Comparison of ENCODE assay signal across 28 mouse cellular contexts in genomic region chr2:173764629-173765028, GRCm38 (mm10). TPM values are rescaled to one million over a fixed set of nuclear protein-coding genes. Genes with fewer than 3 reads are reported as not detected.
DNase-seq lines count a peak whose midpoint lies in the region; ATAC-seq lines count a peak whose summit lies in the region.
"Had no signal": no experiment of that assay in that cellular context is flagged by ENCODE, and none has a peak within 500 bp of the region (broad histone marks: within the 10 kb centered on the region; RNA-seq: fewer than 3 reads in every experiment).

No protein-coding gene starts in this region.

- no peaks in the 10 kb centered on the region for H3K4me1 ChIP-seq in embryonic facial prominence, embryonic 11.5 days (ENCODE audit: control insufficient read depth, insufficient read depth, low read length)
- peaks cover 38% of the 10 kb centered on the region for H3K4me1 ChIP-seq in embryonic facial prominence, embryonic 10.5 days
- peaks cover 5% of the 10 kb centered on the region for H3K4me1 ChIP-seq in midbrain, embryonic 11.5 days (ENCODE audit: control insufficient read depth, insufficient read depth, low read length)
- H3K4me1 ChIP-seq in midbrain, embryonic 15.5 days, result peaks cover 52% of the 10 kb centered on the region
- peaks cover 17% of the 10 kb centered on the region for H3K4me1 ChIP-seq in hindbrain, embryonic 16.5 days (ENCODE audit: control insufficient read depth, insufficient read depth, low read depth, low read length)
- H3K4me1 ChIP-seq in neural tube, embryonic 14.5 days (ENCODE audit: control insufficient read depth, insufficient read depth, low read length), result peaks cover 45% of the 10 kb centered on the region
- H3K4me1 ChIP-seq in liver, embryonic 12.5 days, result peaks cover 32% of the 10 kb centered on the region

- 0 out of 2 replicates have a peak, but pooled peaks have one; percentile 21 for ATAC-seq in embryonic facial prominence, embryonic 11.5 days (replicated peaks; ENCODE audit: insufficient number of reproducible peaks, low FRiP score, low TSS enrichment, low read depth)
- ATAC-seq in midbrain, embryonic 11.5 days (ENCODE audit: low FRiP score), result no peak
- no peak for ATAC-seq in midbrain, embryonic 15.5 days (replicated peaks)
- ATAC-seq in hindbrain, embryonic 16.5 days, result peak; percentile 16; the same call in 1 of the 2 replicates
- peak; percentile 29; the same call in 1 of the 2 replicates for ATAC-seq in neural tube, embryonic 14.5 days (ENCODE audit: low read depth)
- no peak for ATAC-seq in liver, embryonic 12.5 days
- ATAC-seq: forebrain, embryonic 16.5 days; inflammation-experienced regulatory T-cells, adult 6 months; liver, postnatal 0 days; lung, postnatal 0 days had no signal

- WGBS in embryonic facial prominence, embryonic 11.5 days, result 63% methylated on average over 3 of the region's 3 CpGs
- 77% methylated on average over 3 of the region's 3 CpGs for WGBS in embryonic facial prominence, embryonic 10.5 days
- WGBS in midbrain, embryonic 11.5 days, result 70% methylated on average over 3 of the region's 3 CpGs
- WGBS in midbrain, embryonic 15.5 days, result 59% methylated on average over 3 of the region's 3 CpGs
- 33% methylated on average over 3 of the region's 3 CpGs for WGBS in hindbrain, embryonic 16.5 days
- WGBS in neural tube, embryonic 14.5 days, result 27% methylated on average over 3 of the region's 3 CpGs
- WGBS in liver, embryonic 12.5 days (ENCODE audit: insufficient replicate concordance), result 65% methylated on average over 3 of the region's 3 CpGs

- H3K9me3 ChIP-seq in embryonic facial prominence, embryonic 11.5 days (replicated peaks; ENCODE audit: control insufficient read depth, low read length), result no peaks in the 10 kb centered on the region
- no peaks in the 10 kb centered on the region for H3K9me3 ChIP-seq in embryonic facial prominence, embryonic 10.5 days
- no peaks in the 10 kb centered on the region for H3K9me3 ChIP-seq in midbrain, embryonic 11.5 days (ENCODE audit: control insufficient read depth, low read length)
- H3K9me3 ChIP-seq in midbrain, embryonic 15.5 days, result no peaks in the 10 kb centered on the region
- H3K9me3 ChIP-seq in hindbrain, embryonic 16.5 days (ENCODE audit: control insufficient read depth, low read length), result no peaks in the 10 kb centered on the region
- H3K9me3 ChIP-seq in neural tube, embryonic 14.5 days (ENCODE audit: control insufficient read depth, low read length), result no peaks in the 10 kb centered on the region
- no peaks in the 10 kb centered on the region for H3K9me3 ChIP-seq in liver, embryonic 12.5 days (replicated peaks)

- no peak overlapping the region for H3K4me3 ChIP-seq in embryonic facial prominence, embryonic 11.5 days (ENCODE audit: low read depth, low read length)
- no peak overlapping the region for H3K4me3 ChIP-seq in embryonic facial prominence, embryonic 10.5 days
- no peak overlapping the region for H3K4me3 ChIP-seq in midbrain, embryonic 11.5 days (ENCODE audit: low read depth, low read length)
- no peak overlapping the region for H3K4me3 ChIP-seq in midbrain, embryonic 15.5 days
- no peak overlapping the region for H3K4me3 ChIP-seq in hindbrain, embryonic 16.5 days (ENCODE audit: low read length)
- no peak overlapping the region for H3K4me3 ChIP-seq in neural tube, embryonic 14.5 days (ENCODE audit: low read depth, low read length)
- H3K4me3 ChIP-seq in liver, embryonic 12.5 days, result no peak overlapping the region

- H3K27me3 ChIP-seq in embryonic facial prominence, embryonic 11.5 days (ENCODE audit: control insufficient read depth, insufficient read depth, low read length), result no peaks in the 10 kb centered on the region
- H3K27me3 ChIP-seq in embryonic facial prominence, embryonic 10.5 days (replicated peaks; ENCODE audit: low read depth, poor library complexity, severe bottlenecking), result no peaks in the 10 kb centered on the region
- H3K27me3 ChIP-seq in midbrain, embryonic 11.5 days (ENCODE audit: control insufficient read depth, insufficient read depth, low read length), result no peaks in the 10 kb centered on the region
- no peaks in the 10 kb centered on the region for H3K27me3 ChIP-seq in midbrain, embryonic 15.5 days (replicated peaks)
- no peaks in the 10 kb centered on the region for H3K27me3 ChIP-seq in hindbrain, embryonic 16.5 days (replicated peaks; ENCODE audit: control insufficient read depth, insufficient read depth, low read length)
- H3K27me3 ChIP-seq in neural tube, embryonic 14.5 days (ENCODE audit: control insufficient read depth, insufficient read depth, low read length), result no peaks in the 10 kb centered on the region
- no peaks in the 10 kb centered on the region for H3K27me3 ChIP-seq in liver, embryonic 12.5 days (replicated peaks)

- H3K9ac ChIP-seq in embryonic facial prominence, embryonic 11.5 days (replicated peaks; ENCODE audit: low read length), result no peak overlapping the region
- no peak overlapping the region for H3K9ac ChIP-seq in midbrain, embryonic 11.5 days (ENCODE audit: low read length)
- no peak overlapping the region for H3K9ac ChIP-seq in midbrain, embryonic 15.5 days
- no peak overlapping the region for H3K9ac ChIP-seq in hindbrain, embryonic 16.5 days (ENCODE audit: low read depth, low read length)
- no peak overlapping the region for H3K9ac ChIP-seq in neural tube, embryonic 14.5 days (replicated peaks; ENCODE audit: low read depth, low read length)
- H3K9ac ChIP-seq in liver, embryonic 12.5 days, result no peak overlapping the region
- H3K9ac ChIP-seq: liver, postnatal 0 days had no signal

- H3K27ac ChIP-seq in embryonic facial prominence, embryonic 11.5 days (replicated peaks; ENCODE audit: low read depth, low read length), result no peak overlapping the region
- no peak overlapping the region for H3K27ac ChIP-seq in embryonic facial prominence, embryonic 10.5 days (replicated peaks)
- no peak overlapping the region for H3K27ac ChIP-seq in midbrain, embryonic 11.5 days (ENCODE audit: low read depth, low read length)
- H3K27ac ChIP-seq in midbrain, embryonic 15.5 days, result no peak overlapping the region; the same call in 1 of the 2 replicates
- no peak overlapping the region; the same call in 1 of the 2 replicates for H3K27ac ChIP-seq in hindbrain, embryonic 16.5 days (ENCODE audit: low read depth, low read length)
- H3K27ac ChIP-seq in neural tube, embryonic 14.5 days (ENCODE audit: low read depth, low read length), result no peak overlapping the region
- H3K27ac ChIP-seq in liver, embryonic 12.5 days, result no peak overlapping the region
- H3K27ac ChIP-seq: macrophage had no signal

- H3K4me2 ChIP-seq in embryonic facial prominence, embryonic 11.5 days (ENCODE audit: low read depth, low read length), result no peak overlapping the region
- no peak overlapping the region for H3K4me2 ChIP-seq in midbrain, embryonic 11.5 days
- no peak overlapping the region for H3K4me2 ChIP-seq in midbrain, embryonic 15.5 days
- no peak overlapping the region for H3K4me2 ChIP-seq in hindbrain, embryonic 16.5 days (ENCODE audit: low read length)
- H3K4me2 ChIP-seq in neural tube, embryonic 14.5 days (ENCODE audit: low read depth, low read length), result no peak overlapping the region
- H3K4me2 ChIP-seq in liver, embryonic 12.5 days, result no peak overlapping the region

- DNase-seq in embryonic facial prominence, embryonic 11.5 days (ENCODE audit: low spot score), result no peak
- no peak for DNase-seq in embryonic facial prominence, embryonic 10.5 days (ENCODE audit: low spot score)
- peak; percentile 62 for DNase-seq in midbrain, embryonic 11.5 days (ENCODE audit: low spot score, missing footprints)
- DNase-seq in liver, result no peak
- DNase-seq: adrenal gland, postnatal 10 days; cerebellum, adult 18-20 months; cerebellum, postnatal 25 days; gastrocnemius, postnatal 14 days; heart, adult 11 months; kidney, adult 9 months; layer of hippocampus, adult 9-11 months; liver, postnatal 0 days; midbrain, embryonic 14.5 days; retina, postnatal 1 day; thymus, postnatal 25 days had no signal

- no peaks in the 10 kb centered on the region for H3K36me3 ChIP-seq in embryonic facial prominence, embryonic 11.5 days (replicated peaks; ENCODE audit: control insufficient read depth, insufficient read depth, low read depth, low read length)
- H3K36me3 ChIP-seq in embryonic facial prominence, embryonic 10.5 days (replicated peaks), result peaks cover 41% of the 10 kb centered on the region
- H3K36me3 ChIP-seq in midbrain, embryonic 11.5 days (ENCODE audit: control insufficient read depth, insufficient read depth, low read length), result no peaks in the 10 kb centered on the region
- H3K36me3 ChIP-seq in midbrain, embryonic 15.5 days (replicated peaks), result no peaks in the 10 kb centered on the region
- H3K36me3 ChIP-seq in hindbrain, embryonic 16.5 days (ENCODE audit: control insufficient read depth, insufficient read depth, low read length), result no peaks in the 10 kb centered on the region
- H3K36me3 ChIP-seq in neural tube, embryonic 14.5 days (ENCODE audit: control insufficient read depth, insufficient read depth, low read length), result no peaks in the 10 kb centered on the region
- peaks cover 36% of the 10 kb centered on the region for H3K36me3 ChIP-seq in liver, embryonic 12.5 days

RNA-seq across cellular contexts. Expression of gene Vapb, which starts 27.3 kb away (rescaled TPM):
- polyA plus RNA-seq in embryonic facial prominence, embryonic 11.5 days (2014; fragmentation: Nextera tagmentation; extraction: Ambion mirVana), result 11.2 and 14.6 TPM in 2 replicates
- 8.1 and 9.8 TPM in 2 replicates for polyA plus RNA-seq in embryonic facial prominence, embryonic 10.5 days (2016; fragmentation: Nextera tagmentation; extraction: Ambion mirVana)
- polyA plus RNA-seq in midbrain, embryonic 11.5 days (2014; fragmentation: Nextera tagmentation; extraction: Ambion mirVana), result 13.7 and 13.8 TPM in 2 replicates
- 10.8 and 14.3 TPM in 2 replicates for polyA plus RNA-seq in midbrain, embryonic 15.5 days (2015; fragmentation: Nextera tagmentation; extraction: Ambion mirVana)
- 16.3 and 22.1 TPM in 2 replicates for polyA plus RNA-seq in hindbrain, embryonic 16.5 days (2015; fragmentation: Nextera tagmentation; extraction: Ambion mirVana)
- polyA plus RNA-seq in neural tube, embryonic 14.5 days (2014; fragmentation: Nextera tagmentation; extraction: Ambion mirVana), result 11.7 and 13.7 TPM in 2 replicates
- 7.3 and 8.9 TPM in 2 replicates for polyA plus RNA-seq in liver, embryonic 12.5 days (2016; fragmentation: Nextera tagmentation; extraction: Ambion mirVana)

RNA-seq across cellular contexts. Expression of gene 1700010B08Rik, which starts 45.4 kb away (rescaled TPM):
- not detected in 2 replicates for polyA plus RNA-seq in embryonic facial prominence, embryonic 11.5 days (2014; fragmentation: Nextera tagmentation; extraction: Ambion mirVana)
- not detected in 2 replicates for polyA plus RNA-seq in embryonic facial prominence, embryonic 10.5 days (2016; fragmentation: Nextera tagmentation; extraction: Ambion mirVana)
- not detected in 2 replicates for polyA plus RNA-seq in midbrain, embryonic 11.5 days (2014; fragmentation: Nextera tagmentation; extraction: Ambion mirVana)
- 0.19 TPM in 1 of 2 replicates, not detected in the other for polyA plus RNA-seq in midbrain, embryonic 15.5 days (2015; fragmentation: Nextera tagmentation; extraction: Ambion mirVana)
- polyA plus RNA-seq in hindbrain, embryonic 16.5 days (2015; fragmentation: Nextera tagmentation; extraction: Ambion mirVana), result not detected in 2 replicates
- not detected in 2 replicates for polyA plus RNA-seq in neural tube, embryonic 14.5 days (2014; fragmentation: Nextera tagmentation; extraction: Ambion mirVana)
- polyA plus RNA-seq in liver, embryonic 12.5 days (2016; fragmentation: Nextera tagmentation; extraction: Ambion mirVana), result not detected in 2 replicates
- polyA plus RNA-seq: forebrain, embryonic 16.5 days; heart, embryonic 14.5 days; inflammation-experienced regulatory T-cells, adult 6 months; large intestine, adult 2 months; liver, adult 2 months; liver, postnatal 0 days; macrophage; midbrain, embryonic 14.5 days; spleen, adult 2 months; stomach, embryonic 14.5 days had no signal

Comparison
In these comparisons a context has a peak if more than half of its experiments do, and no peak if none do; other contexts are left out.
1. ATAC-seq: peak in embryonic facial prominence, embryonic 11.5 days (single experiment), hindbrain, embryonic 16.5 days (single experiment) and neural tube, embryonic 14.5 days (single experiment); none in midbrain, embryonic 11.5 days (single experiment), midbrain, embryonic 15.5 days (single experiment) and liver, embryonic 12.5 days (single experiment).